Mouse (Mus musculus) thymus, adult 2 months (tissue): Measurements from ENCODE around the gene Lrrc4.

Experiments
- CTCF ChIP-seq: fragments of 200-500 bp; IDR thresholded peaks from 2 replicates; pipeline ENCODE4 v1.5.1; 2012; ENCODE audit warnings: mild to moderate bottlenecking, control low read depth, low read length, moderate library complexity, borderline replicate concordance; ENCODE audit not compliant: control insufficient read depth, poor library complexity, insufficient read depth; ENCODE audit errors: extremely low read depth
- POLR2A ChIP-seq: fragments of 200-500 bp; IDR thresholded peaks from 2 replicates; pipeline ENCODE4 v1.6.1; 2012; ENCODE audit warnings: mild to moderate bottlenecking, low read length, control low read depth, moderate library complexity; ENCODE audit not compliant: control insufficient read depth, poor library complexity, insufficient read depth; ENCODE audit errors: extremely low read depth

GRCm38 (mm10) chr6:28745864-28746263 is 85.7 kb downstream of the Lrrc4 start:
- TF ChIP-seq CTCF (no peak), POLR2A (no peak)
